Mouse (Mus musculus) intestine, postnatal 0 days (tissue): ENCODE measurements around the gene Saa1. TPM values are rescaled to one million over a fixed set of nuclear protein-coding genes. Genes with fewer than 3 reads are reported as not detected.
A peak's percentile ranks its signal among the peaks of the same experiment; 100 is the strongest.

ENCODE experiments used
- ATAC-seq: fragments of 200-750 bp; cut with Nextera tagmentation; 2 replicates; pipeline ENCODE4 v1.8.0; 2017; ENCODE audit warnings: mild to moderate bottlenecking, moderate TSS enrichment, moderate library complexity
- H3K27ac ChIP-seq: fragments of 300-500 bp; sonication (generic); 2 replicates; pipeline ENCODE4 v1.5.1; 2014; ENCODE audit warnings: mild to moderate bottlenecking, low read depth, low read length, moderate library complexity
- H3K27me3 ChIP-seq: fragments of 300-500 bp; sonication (generic); replicated peaks from 2 replicates; pipeline ENCODE4 v1.6.1; 2014; ENCODE audit warnings: low read length, mixed read lengths; ENCODE audit not compliant: control insufficient read depth, insufficient read depth
- H3K36me3 ChIP-seq: fragments of 300-500 bp; sonication (generic); 2 replicates; pipeline ENCODE4 v1.6.1; 2014; ENCODE audit warnings: mild to moderate bottlenecking, moderate library complexity; ENCODE audit not compliant: control insufficient read depth, insufficient read depth
- H3K4me1 ChIP-seq: fragments of 300-500 bp; sonication (generic); replicated peaks from 2 replicates; pipeline ENCODE4 v1.6.1; 2014; ENCODE audit warnings: antibody characterized with exemption, low read length, mixed read lengths; ENCODE audit not compliant: control insufficient read depth, insufficient read depth
- H3K4me2 ChIP-seq: fragments of 300-500 bp; sonication (generic); replicated peaks from 2 replicates; pipeline ENCODE4 v1.6.1; 2014; ENCODE audit warnings: low read depth, mild to moderate bottlenecking, moderate library complexity
- H3K4me3 ChIP-seq: fragments of 300-500 bp; sonication (generic); 2 replicates; pipeline ENCODE4 v1.5.1; 2014; ENCODE audit warnings: low read depth, low read length
- H3K9ac ChIP-seq: fragments of 300-500 bp; sonication (generic); 2 replicates; pipeline ENCODE4 v1.6.1; 2014; ENCODE audit warnings: mild to moderate bottlenecking, low read depth, low read length
- H3K9me3 ChIP-seq: fragments of 300-500 bp; sonication (generic); 2 replicates; pipeline ENCODE4 v1.6.1; 2016; ENCODE audit warnings: mixed run types; ENCODE audit not compliant: control insufficient read depth
- CTCF ChIP-seq: sonication (generic); IDR thresholded peaks from 2 replicates; pipeline ENCODE4 v1.5.1; 2016; ENCODE audit warnings: low read depth, mild to moderate bottlenecking, control low read depth, antibody characterized with exemption, moderate library complexity
- WGBS: fragments of 180-500 bp; shearing (Covaris S2); extraction: QIAGEN DNeasy Blood & Tissue Kit; methylation state at CpG from one replicate; pipeline ENCODE4 v1.1.7; 2014; 5-methylcytosine and 5-hydroxymethylcytosine counted together
- polyA plus RNA-seq: library from polyadenylated mRNA; unstranded; fragments of >200 nt; fragmentation: Nextera tagmentation; extraction: Ambion mirVana; gene quantifications from 2 replicates; pipeline ENCODE4 v1.2.1, GENCODE M21; 2015

Saa1 gene
- polyA plus RNA-seq, 1 experiment from 2014 or later: 0.29 TPM

GRCm38 (mm10) chr7:46714518-46714917, 28.3 kb downstream of the Saa1 start:
- Histone ChIP-seq H3K4me3 (no peak overlapping the region), H3K9ac (no peak overlapping the region), H3K27ac (no peak overlapping the region), H3K27me3 (no peaks in the 10 kb centered on the region), H3K9me3 (no peaks in the 10 kb centered on the region), H3K4me2 (no peak overlapping the region), H3K36me3 (no peaks in the 10 kb centered on the region), H3K4me1 (no peaks in the 10 kb centered on the region; the same call in 1 of the 2 replicates)
- WGBS: 34% methylated on average over 6 of the region's 6 CpGs
- peak; percentile 95 for TF ChIP-seq CTCF
- ATAC-seq: peak; percentile 48; the same call in 1 of the 2 replicates

GRCm38 (mm10) chr7:46712250-46712649, 30.5 kb downstream of the Saa1 start:
- peaks cover 2% of the 10 kb centered on the region; the same call in 1 of the 2 replicates for H3K36me3 ChIP-seq
- H3K4me2 ChIP-seq: no peak overlapping the region
- no peaks in the 10 kb centered on the region for H3K27me3 ChIP-seq
- ATAC-seq: no peak
- H3K9me3 ChIP-seq: no peaks in the 10 kb centered on the region
- WGBS: 72% methylated on average over 6 of the region's 6 CpGs
- TF ChIP-seq CTCF: no peak
- H3K4me1 ChIP-seq: no peaks in the 10 kb centered on the region
- H3K27ac ChIP-seq: no peak overlapping the region
- no peak overlapping the region for H3K4me3 ChIP-seq
- H3K9ac ChIP-seq: no peak overlapping the region

- peak; percentile 98 for TF ChIP-seq CTCF
- no peak within 1 kb of the TSS for H3K27ac ChIP-seq
- peak within 1 kb of the TSS; percentile 90 for H3K4me3 ChIP-seq
- under 1% methylated on average over 38 of the region's 38 CpGs for WGBS
- ATAC-seq: peak; percentile 84
- H3K4me2 ChIP-seq: peak within 1 kb of the TSS; percentile 71
- no peaks in the 10 kb centered on the region for H3K9me3 ChIP-seq
- H3K36me3 ChIP-seq: peaks cover 20% of the 10 kb centered on the region
- peak within 1 kb of the TSS; percentile 71 for H3K9ac ChIP-seq
- H3K27me3 ChIP-seq: no peaks in the 10 kb centered on the region
- H3K4me1 ChIP-seq: no peaks in the 10 kb centered on the region
Measured at GRCm38 (mm10) chr7:46710390-46710844, 32.4 kb downstream of the Saa1 start, which contains the start of gene Saal1. Saal1 (minus strand) TSS chr7:46710680.

- H3K27ac ChIP-seq: no peak overlapping the region
- no peaks in the 10 kb centered on the region for H3K9me3 ChIP-seq
- H3K9ac ChIP-seq: no peak overlapping the region
- H3K4me3 ChIP-seq: no peak overlapping the region
- WGBS: 96% methylated on average over 6 of the region's 6 CpGs
- H3K4me2 ChIP-seq: no peak overlapping the region
- H3K27me3 ChIP-seq: no peaks in the 10 kb centered on the region
- peaks cover 91% of the 10 kb centered on the region for H3K36me3 ChIP-seq
- H3K4me1 ChIP-seq: no peaks in the 10 kb centered on the region
- no peak for ATAC-seq
- TF ChIP-seq CTCF: no peak
Measured at GRCm38 (mm10) chr7:46700521-46701025, 42.2 kb downstream of the Saa1 start.

- TF ChIP-seq CTCF: no peak
- no peak for ATAC-seq
- Histone ChIP-seq H3K27ac (no peak overlapping the region), H3K4me1 (no peaks in the 10 kb centered on the region), H3K4me3 (no peak overlapping the region), H3K36me3 (peaks cover 72% of the 10 kb centered on the region), H3K4me2 (no peak overlapping the region), H3K9me3 (no peaks in the 10 kb centered on the region), H3K27me3 (no peaks in the 10 kb centered on the region), H3K9ac (no peak overlapping the region)
- WGBS: 80% methylated on average over 1 of the region's 1 CpGs
Measured at GRCm38 (mm10) chr7:46696754-46697153, 46.0 kb downstream of the Saa1 start.

Other genes starting within 250 kb of the Saa1 start
- 7.5 TPM in 2 replicates for gene Sergef, start 103.2 kb downstream of the Saa1 start, polyA plus RNA-seq
- gene Tph1, start 70.4 kb downstream of the Saa1 start, polyA plus RNA-seq: 4.8 and 5.3 TPM in 2 replicates
- 8.4 and 9.3 TPM in 2 replicates for gene Saal1, start 32.3 kb downstream of the Saa1 start, polyA plus RNA-seq
- gene Saa3, start 27.3 kb downstream of the Saa1 start, polyA plus RNA-seq: 2.3 and 5.2 TPM in 2 replicates
- not detected in 2 replicates for gene Saa4, start 10.4 kb downstream of the Saa1 start, polyA plus RNA-seq
- not detected in 2 replicates for gene Saa2, start 8.8 kb upstream of the Saa1 start, polyA plus RNA-seq
- gene Hps5, start 53.1 kb upstream of the Saa1 start, polyA plus RNA-seq: 13.9 and 14.7 TPM in 2 replicates
- 51.3 and 52.7 TPM in 2 replicates for gene Gtf2h1, start 53.1 kb upstream of the Saa1 start, polyA plus RNA-seq
- gene Ldha, start 98.5 kb upstream of the Saa1 start, polyA plus RNA-seq: 1,258 and 1,338 TPM in 2 replicates
- gene Ldhc, start 118.2 kb upstream of the Saa1 start, polyA plus RNA-seq: not detected in 2 replicates
- 100 and 107 TPM in 2 replicates for gene Tsg101, start 177.0 kb upstream of the Saa1 start, polyA plus RNA-seq
- 4.2 and 4.9 TPM in 2 replicates for gene Uevld, start 215.5 kb upstream of the Saa1 start, polyA plus RNA-seq
- gene Gm9999, start 240.6 kb upstream of the Saa1 start, polyA plus RNA-seq: not detected in 2 replicates